ENCODE assay signal across 11 mouse cellular contexts in the genomic region with DNA sequence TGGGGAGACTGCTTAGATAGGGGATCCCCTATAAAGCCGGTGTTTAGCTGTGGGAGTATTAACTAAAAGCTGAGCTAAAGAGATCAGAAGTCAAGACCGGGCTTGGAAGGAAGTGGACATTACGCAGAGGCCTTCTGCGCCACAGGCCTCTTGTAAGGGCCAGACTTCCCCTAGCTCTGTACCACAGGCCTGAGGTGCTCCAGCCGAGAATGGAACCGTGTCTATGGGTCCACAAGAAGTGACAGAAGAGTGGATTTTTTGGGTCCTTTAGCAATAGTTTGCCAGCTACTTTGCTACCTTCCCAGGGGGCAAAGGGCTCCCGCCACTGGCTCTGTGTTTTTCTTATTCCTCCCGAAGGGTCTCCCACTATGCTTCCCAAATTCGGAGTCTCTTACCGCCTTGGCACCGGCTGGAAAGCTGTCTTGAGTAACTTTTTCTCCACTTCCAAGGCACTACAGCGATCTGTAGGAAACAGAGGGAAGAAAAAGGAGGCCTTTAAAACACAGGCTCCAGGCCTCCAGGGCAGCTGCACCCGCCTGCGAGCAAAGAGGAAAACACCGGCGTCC. TPM values are rescaled to one million over a fixed set of nuclear protein-coding genes. Genes with fewer than 3 reads are reported as not detected.
A peak's percentile ranks its signal among the peaks of the same experiment; 100 is the strongest.
DNase-seq lines count a peak whose midpoint lies in the region; ATAC-seq lines count a peak whose summit lies in the region.
"Had no signal": no experiment of that assay in that cellular context is flagged by ENCODE, and none has a peak within 500 bp of the region (broad histone marks: within the 10 kb centered on the region; RNA-seq: fewer than 3 reads in every experiment).

No protein-coding gene starts in this region.

- peak overlapping the region; percentile 90 for H3K4me2 ChIP-seq in heart, embryonic 13.5 days
- peak overlapping the region; percentile 84 for H3K4me2 ChIP-seq in embryonic facial prominence, embryonic 13.5 days
- peak overlapping the region; percentile 88 for H3K4me2 ChIP-seq in hindbrain, embryonic 16.5 days (ENCODE audit: low read length)
- peak overlapping the region; percentile 84 for H3K4me2 ChIP-seq in midbrain, embryonic 16.5 days (ENCODE audit: low read length)

- peaks cover 41% of the 10 kb centered on the region for H3K4me1 ChIP-seq in heart, embryonic 13.5 days
- peaks cover 58% of the 10 kb centered on the region for H3K4me1 ChIP-seq in embryonic facial prominence, embryonic 13.5 days
- peaks cover 28% of the 10 kb centered on the region for H3K4me1 ChIP-seq in hindbrain, embryonic 16.5 days (ENCODE audit: control insufficient read depth, insufficient read depth, low read depth, low read length)
- peaks cover 21% of the 10 kb centered on the region for H3K4me1 ChIP-seq in midbrain, embryonic 16.5 days (ENCODE audit: control insufficient read depth, insufficient read depth, low read length)

- peak overlapping the region; percentile 94 for H3K9ac ChIP-seq in heart, embryonic 13.5 days
- H3K9ac ChIP-seq in embryonic facial prominence, embryonic 13.5 days, result peak overlapping the region; percentile 88
- H3K9ac ChIP-seq in hindbrain, embryonic 16.5 days (ENCODE audit: low read depth, low read length), result peak overlapping the region; percentile 78
- H3K9ac ChIP-seq in midbrain, embryonic 16.5 days (ENCODE audit: low read depth, low read length), result peak overlapping the region; percentile 83
- H3K9ac ChIP-seq: liver, embryonic 14.5 days had no signal

- no peak for DNase-seq in heart, adult 9 months (ENCODE audit: low spot score in 2 of 2)
- DNase-seq in urinary bladder, postnatal 4 days (ENCODE audit: low spot score in 2 of 2), result no peak
- DNase-seq in thymus, postnatal 25 days, result no peak
- DNase-seq in cerebellum, postnatal 10 days, result no peak
- DNase-seq: right cerebral cortex, postnatal 25 days had no signal

- H3K27me3 ChIP-seq in heart, embryonic 13.5 days (replicated peaks), result peaks cover 94% of the 10 kb centered on the region
- H3K27me3 ChIP-seq in embryonic facial prominence, embryonic 13.5 days, result peaks cover 85% of the 10 kb centered on the region
- peaks cover 24% of the 10 kb centered on the region for H3K27me3 ChIP-seq in hindbrain, embryonic 16.5 days (replicated peaks; ENCODE audit: control insufficient read depth, insufficient read depth, low read length)
- H3K27me3 ChIP-seq in midbrain, embryonic 16.5 days (ENCODE audit: control insufficient read depth, insufficient read depth, low read depth, low read length), result peaks cover 18% of the 10 kb centered on the region
- H3K27me3 ChIP-seq: CH12.LX had no signal

- H3K9me3 ChIP-seq in heart, embryonic 13.5 days, result no peaks in the 10 kb centered on the region
- H3K9me3 ChIP-seq in embryonic facial prominence, embryonic 13.5 days, result no peaks in the 10 kb centered on the region
- no peaks in the 10 kb centered on the region for H3K9me3 ChIP-seq in hindbrain, embryonic 16.5 days (ENCODE audit: control insufficient read depth, low read length)
- H3K9me3 ChIP-seq in midbrain, embryonic 16.5 days (replicated peaks; ENCODE audit: control insufficient read depth, low read length, poor library complexity, severe bottlenecking), result no peaks in the 10 kb centered on the region

- H3K27ac ChIP-seq in heart, embryonic 13.5 days (replicated peaks), result peak overlapping the region; percentile 97
- H3K27ac ChIP-seq in embryonic facial prominence, embryonic 13.5 days, result peak overlapping the region; percentile 97
- peak overlapping the region; percentile 87; the same call in 1 of the 2 replicates for H3K27ac ChIP-seq in hindbrain, embryonic 16.5 days (ENCODE audit: low read depth, low read length)
- peak overlapping the region; percentile 91 for H3K27ac ChIP-seq in midbrain, embryonic 16.5 days (ENCODE audit: low read length)
- H3K27ac ChIP-seq: liver, embryonic 14.5 days had no signal

- H3K4me3 ChIP-seq in heart, embryonic 13.5 days, result peak overlapping the region; percentile 84
- peak overlapping the region; percentile 73 for H3K4me3 ChIP-seq in embryonic facial prominence, embryonic 13.5 days
- peak overlapping the region; percentile 64 for H3K4me3 ChIP-seq in hindbrain, embryonic 16.5 days (ENCODE audit: low read length)
- H3K4me3 ChIP-seq in midbrain, embryonic 16.5 days (ENCODE audit: low read depth, low read length), result peak overlapping the region; percentile 61

- no peaks in the 10 kb centered on the region for H3K36me3 ChIP-seq in heart, embryonic 13.5 days
- no peaks in the 10 kb centered on the region for H3K36me3 ChIP-seq in embryonic facial prominence, embryonic 13.5 days
- no peaks in the 10 kb centered on the region for H3K36me3 ChIP-seq in hindbrain, embryonic 16.5 days (ENCODE audit: control insufficient read depth, insufficient read depth, low read length)
- H3K36me3 ChIP-seq in midbrain, embryonic 16.5 days (ENCODE audit: control insufficient read depth, insufficient read depth, low read length), result no peaks in the 10 kb centered on the region

- no peak for ATAC-seq in heart, embryonic 13.5 days (ENCODE audit: extremely low read depth, insufficient number of reproducible peaks, low FRiP score, low TSS enrichment)
- ATAC-seq in embryonic facial prominence, embryonic 13.5 days (ENCODE audit: insufficient number of reproducible peaks, insufficient read depth, low FRiP score, low TSS enrichment, low read depth), result no peak
- ATAC-seq in hindbrain, embryonic 16.5 days, result no peak
- ATAC-seq in midbrain, embryonic 16.5 days, result no peak

- WGBS in heart, embryonic 13.5 days, result 32% methylated on average over 16 of the region's 16 CpGs
- 19% methylated on average over 16 of the region's 16 CpGs for WGBS in embryonic facial prominence, embryonic 13.5 days
- 20% methylated on average over 16 of the region's 16 CpGs for WGBS in hindbrain, embryonic 16.5 days
- 11% methylated on average over 16 of the region's 16 CpGs for WGBS in midbrain, embryonic 16.5 days

RNA-seq across cellular contexts. Expression of a gene that starts 2.8 kb away (rescaled TPM):
- polyA plus RNA-seq in heart, embryonic 13.5 days (2015; fragmentation: Nextera tagmentation; extraction: Ambion mirVana), result 12.8 and 14.6 TPM in 2 replicates
- polyA plus RNA-seq in embryonic facial prominence, embryonic 13.5 days (2015; fragmentation: Nextera tagmentation; extraction: Ambion mirVana), result 23.0 and 32.6 TPM in 2 replicates
- polyA plus RNA-seq in hindbrain, embryonic 16.5 days (2015; fragmentation: Nextera tagmentation; extraction: Ambion mirVana), result 9.0 and 10.5 TPM in 2 replicates
- 16.2 and 16.9 TPM in 2 replicates for polyA plus RNA-seq in midbrain, embryonic 16.5 days (2015; fragmentation: Nextera tagmentation; extraction: Ambion mirVana)
